Mouse (Mus musculus) CH12.LX (cell line): Measurements from ENCODE around the gene Rbck1.

Experiments
- CTCF ChIP-seq, 2 experiments: IDR thresholded peaks in 1 of 2; conservative IDR thresholded peaks in 1 of 2; 2 replicates each; pipeline ENCODE4 v1.5.1; 2011 to 2012; ENCODE audit warnings: low read depth in 2 of 2, low read length in 2 of 2, improper control_type of control experiment in 1 of 2, inconsistent platforms in 1 of 2, mild to moderate bottlenecking in 1 of 2, moderate library complexity in 1 of 2
- EP300 ChIP-seq: IDR thresholded peaks from 2 replicates; pipeline ENCODE4 v1.6.1; 2011; ENCODE audit warnings: low read length, improper control_type of control experiment
- NRF1 ChIP-seq: IDR thresholded peaks from 2 replicates; pipeline ENCODE4 v1.6.1; 2014; ENCODE audit warnings: low read depth, mild to moderate bottlenecking, inconsistent platforms, low read length, improper control_type of control experiment, moderate library complexity
- POLR2A ChIP-seq: IDR thresholded peaks from 2 replicates; pipeline ENCODE4 v1.6.1; 2011; ENCODE audit warnings: low read depth, mild to moderate bottlenecking, improper control_type of control experiment, low read length
- RAD21 ChIP-seq: IDR thresholded peaks from 2 replicates; pipeline ENCODE4 v1.6.1; 2011; ENCODE audit warnings: low read depth, mild to moderate bottlenecking, low read length, improper control_type of control experiment, moderate library complexity
- SMC3 ChIP-seq: IDR thresholded peaks from 2 replicates; pipeline ENCODE4 v1.6.1; 2011; ENCODE audit warnings: low read depth, low read length, improper control_type of control experiment
- TBP ChIP-seq: conservative IDR thresholded peaks from 2 replicates; pipeline ENCODE4 v1.6.1; 2011; ENCODE audit warnings: low read depth, low read length, improper control_type of control experiment
- ZC3H11A ChIP-seq: IDR thresholded peaks from 2 replicates; pipeline ENCODE4 v1.6.1; 2012; ENCODE audit warnings: low read depth, mild to moderate bottlenecking, inconsistent platforms, low read length, improper control_type of control experiment

DNA sequence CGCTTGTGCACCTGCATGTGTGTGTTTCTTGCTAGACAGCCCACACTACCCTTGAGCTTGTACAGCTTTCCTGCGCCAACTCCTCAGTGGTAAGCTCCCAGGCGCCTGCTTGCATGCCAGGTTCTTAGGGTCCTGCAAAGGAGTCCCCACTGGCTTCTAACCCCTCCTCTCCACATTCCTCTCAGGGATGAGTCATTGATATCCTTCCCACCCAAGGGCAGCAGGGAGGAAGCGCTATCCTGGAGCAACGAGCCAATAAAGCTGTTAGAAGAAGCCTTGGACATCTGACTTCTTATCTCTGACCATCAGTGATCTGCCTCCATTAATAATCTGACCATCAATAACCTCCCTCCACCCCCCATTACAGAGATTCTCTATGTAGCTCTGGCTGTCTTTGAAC is 35.5 kb upstream of the Rbck1 start:
- TF ChIP-seq POLR2A (no peak), NRF1 (no peak), RAD21 (no peak), CTCF (conservative IDR thresholded peaks at IDR 0.05 in 1 of 2, IDR thresholded peaks at IDR 0.05 in 1 of 2; ENCODE audit: low read depth in 2 of 2, low read length in 2 of 2) (no peak), EP300 (no peak), ZC3H11A (no peak), SMC3 (no peak), TBP (no peak)
